Mouse (Mus musculus) limb, embryonic 14.5 days (tissue): Measurements from ENCODE around the gene G0s2. TPM values are rescaled to one million over a fixed set of nuclear protein-coding genes. Genes with fewer than 3 reads are reported as not detected.

Experiments used
- ATAC-seq: fragments of 200-750 bp; cut with Nextera tagmentation; 2 replicates; pipeline ENCODE4 v1.8.0; 2017; ENCODE audit warnings: low read depth, moderate number of reproducible peaks, moderate TSS enrichment; ENCODE audit not compliant: low FRiP score
- DNase-seq: peaks from one replicate; pipeline ENCODE4 v3.0.0-alpha.2; 2015; ENCODE audit warnings: low spot score
- H3K27ac ChIP-seq: fragments of 300-500 bp; sonication (generic); replicated peaks from 2 replicates; pipeline ENCODE4 v1.5.1; 2014; ENCODE audit warnings: low read depth, mild to moderate bottlenecking, low read length, moderate library complexity, mixed read lengths
- H3K27me3 ChIP-seq: fragments of 300-500 bp; sonication (generic); 2 replicates; pipeline ENCODE4 v1.6.1; 2014; ENCODE audit warnings: low read length, mixed read lengths; ENCODE audit not compliant: control insufficient read depth, insufficient read depth
- H3K36me3 ChIP-seq: fragments of 300-500 bp; sonication (generic); 2 replicates; pipeline ENCODE4 v1.6.1; 2014; ENCODE audit warnings: mild to moderate bottlenecking, low read length, moderate library complexity, mixed read lengths; ENCODE audit not compliant: control insufficient read depth, insufficient read depth
- H3K4me1 ChIP-seq: fragments of 300-500 bp; sonication (generic); 2 replicates; pipeline ENCODE4 v1.6.1; 2014; ENCODE audit warnings: antibody characterized with exemption, low read length, mixed read lengths; ENCODE audit not compliant: control insufficient read depth, insufficient read depth
- H3K4me2 ChIP-seq: fragments of 300-500 bp; sonication (generic); replicated peaks from 2 replicates; pipeline ENCODE4 v1.6.1; 2014; ENCODE audit warnings: low read depth, mild to moderate bottlenecking, low read length, moderate library complexity; ENCODE audit not compliant: severe bottlenecking
- H3K4me3 ChIP-seq: fragments of 300-500 bp; sonication (generic); replicated peaks from 2 replicates; pipeline ENCODE4 v1.5.1; 2014; ENCODE audit warnings: low read length
- H3K9ac ChIP-seq: fragments of 300-500 bp; sonication (generic); 2 replicates; pipeline ENCODE4 v1.6.1; 2014; ENCODE audit warnings: mild to moderate bottlenecking, low read depth, low read length, moderate library complexity; ENCODE audit not compliant: severe bottlenecking
- H3K9me3 ChIP-seq: fragments of 300-500 bp; sonication (generic); 2 replicates; pipeline ENCODE4 v1.6.1; 2016; ENCODE audit warnings: low read length; ENCODE audit not compliant: control insufficient read depth
- POLR2A ChIP-seq: fragments of 200-500 bp; IDR thresholded peaks from 2 replicates; pipeline ENCODE4 v1.8.0; 2012; ENCODE audit warnings: inconsistent platforms, mild to moderate bottlenecking, moderate library complexity, borderline replicate concordance; ENCODE audit not compliant: insufficient read depth, insufficient read length; ENCODE audit errors: extremely low read depth
- WGBS: fragments of 180-500 bp; shearing (Covaris S2); extraction: QIAGEN DNeasy Blood & Tissue Kit; methylation state at CpG from one replicate; pipeline ENCODE4 v1.1.7; 2014; 5-methylcytosine and 5-hydroxymethylcytosine counted together
- polyA plus RNA-seq, 2 experiments: library from polyadenylated mRNA; depleted of rRNA in 1 of 2; stranded (reverse) in 1 of 2; unstranded in 1 of 2; fragments of >200 nt; fragmentation: Nextera tagmentation in 1 of 2; extraction: Ambion mirVana in 1 of 2; gene quantifications; 2 replicates each; pipeline versions ENCODE4 v1.2.1 to v1.2.3; 2012 to 2014

The G0s2 gene
- polyA plus RNA-seq, 2 experiments, result 31.7 to 44.7 TPM

DNA sequence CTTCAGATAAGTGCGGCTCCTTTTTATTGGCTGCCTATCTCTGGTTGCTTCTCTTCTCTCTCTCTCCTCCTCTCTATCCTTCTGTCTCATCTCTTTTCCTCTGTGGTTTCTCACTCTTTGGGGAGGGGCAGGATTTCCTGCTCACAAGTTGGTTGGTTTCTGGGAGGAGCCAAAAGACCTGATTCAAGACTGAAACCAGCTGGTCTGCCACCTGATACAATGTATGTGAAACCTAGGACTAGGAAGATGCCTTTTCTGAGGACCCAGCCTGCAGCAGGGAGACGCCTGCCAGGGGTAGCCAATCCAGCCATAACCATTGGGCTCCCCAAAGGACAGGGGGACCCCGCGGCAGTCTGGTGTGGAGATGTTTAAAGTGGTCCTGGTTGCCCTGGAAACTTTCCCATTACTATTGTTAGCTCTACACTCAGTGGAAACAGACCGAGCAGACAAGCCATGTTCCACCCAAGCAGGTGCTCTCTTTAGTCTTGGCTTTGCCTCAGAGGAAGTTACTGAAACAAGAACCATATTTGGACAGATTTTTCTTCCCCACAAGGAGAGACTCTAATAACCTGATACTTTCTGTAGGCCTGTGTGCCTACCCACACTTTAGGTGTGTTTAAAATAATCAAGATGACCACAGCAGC is 8.9 kb downstream of the G0s2 start, which contains the start of gene Hsd11b1:
Hsd11b1 (minus strand) TSS at position 121 of the 644 bp plus-strand sequence.
- no peak within 1 kb of the TSS for H3K4me3 ChIP-seq
- WGBS, result 70% methylated on average over 5 of the region's 5 CpGs
- H3K4me1 ChIP-seq, result peaks cover 13% of the 10 kb centered on the region
- TF ChIP-seq POLR2A, result no peak
- DNase-seq, result peak; percentile 10
- no peaks in the 10 kb centered on the region for H3K36me3 ChIP-seq
- H3K9me3 ChIP-seq, result no peaks in the 10 kb centered on the region
- H3K4me2 ChIP-seq, result no peak within 1 kb of the TSS
- ATAC-seq, result no peak
- H3K27ac ChIP-seq, result no peak within 1 kb of the TSS
- H3K27me3 ChIP-seq, result no peaks in the 10 kb centered on the region
- H3K9ac ChIP-seq, result no peak within 1 kb of the TSS

- peaks cover 13% of the 10 kb centered on the region for H3K4me1 ChIP-seq
- H3K36me3 ChIP-seq, result no peaks in the 10 kb centered on the region
- H3K9ac ChIP-seq, result no peak overlapping the region
- TF ChIP-seq POLR2A, result no peak
- H3K27me3 ChIP-seq, result no peaks in the 10 kb centered on the region
- DNase-seq, result no peak
- H3K4me2 ChIP-seq, result no peak overlapping the region
- ATAC-seq, result no peak
- no peak overlapping the region for H3K4me3 ChIP-seq
- H3K27ac ChIP-seq, result no peak overlapping the region
- 69% methylated on average over 8 of the region's 8 CpGs for WGBS
- no peaks in the 10 kb centered on the region for H3K9me3 ChIP-seq
Observed at GRCm38 (mm10) chr1:193263026-193263907, 9.8 kb downstream of the G0s2 start.

DNA sequence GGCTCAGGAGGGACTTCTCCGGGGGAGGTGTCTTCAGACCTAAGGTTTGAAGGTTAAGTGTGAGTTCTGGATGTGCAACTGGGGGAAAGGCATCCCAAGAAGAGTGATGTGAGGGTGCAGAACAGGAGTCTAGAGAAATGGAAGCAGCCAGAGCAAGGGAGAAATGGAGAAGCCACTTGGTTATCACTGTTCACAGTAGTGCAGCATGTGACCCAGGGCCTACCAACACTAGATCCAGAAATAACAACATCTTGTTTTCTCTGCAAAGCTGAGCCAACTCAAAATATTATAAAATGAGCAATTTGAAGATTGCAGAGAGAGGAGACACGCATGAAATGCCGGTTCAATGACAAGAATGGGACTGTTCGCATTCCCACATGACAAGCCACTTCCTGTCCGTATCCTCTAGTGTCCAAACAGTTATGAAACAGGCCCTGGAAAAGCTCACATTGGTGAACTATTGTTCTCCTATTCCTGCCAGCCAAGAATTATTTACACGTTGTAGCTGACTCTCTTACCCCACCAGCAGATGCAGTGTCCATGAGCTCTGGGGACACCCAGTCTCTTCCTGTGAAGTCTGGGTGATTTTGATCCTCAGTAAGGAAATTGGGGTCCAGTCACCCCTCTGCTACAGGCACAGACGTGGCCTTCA is 11.0 kb downstream of the G0s2 start:
- DNase-seq, result no peak
- no peak for TF ChIP-seq POLR2A
- Histone ChIP-seq H3K36me3 (no peaks in the 10 kb centered on the region), H3K4me1 (peaks cover 13% of the 10 kb centered on the region), H3K9ac (no peak overlapping the region), H3K4me2 (no peak overlapping the region), H3K9me3 (no peaks in the 10 kb centered on the region), H3K4me3 (no peak overlapping the region), H3K27me3 (no peaks in the 10 kb centered on the region), H3K27ac (no peak overlapping the region)
- no peak for ATAC-seq
- 65% methylated on average over 7 of the region's 7 CpGs for WGBS

DNA sequence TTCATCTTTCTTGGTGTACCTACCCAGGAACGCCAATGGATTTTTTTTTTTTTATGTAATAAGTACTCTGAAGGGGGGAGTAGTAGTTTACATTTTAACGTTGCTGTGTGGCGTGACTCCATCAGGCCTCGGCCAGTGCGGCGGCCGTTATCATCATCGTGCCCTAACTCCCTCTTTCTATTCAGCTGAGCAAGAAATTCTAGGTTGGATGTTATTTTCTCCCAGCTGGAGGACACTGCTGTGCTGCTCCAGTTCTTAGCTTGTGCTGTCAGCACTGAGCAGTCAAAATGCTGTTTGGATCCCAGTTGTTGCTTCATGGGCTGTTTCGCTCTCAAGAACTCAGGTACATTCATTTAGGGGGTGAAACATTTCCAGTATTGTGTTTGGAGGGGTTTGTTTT is 13.5 kb downstream of the G0s2 start:
- no peak for TF ChIP-seq POLR2A
- Histone ChIP-seq H3K27me3 (no peaks in the 10 kb centered on the region), H3K4me1 (peaks cover 13% of the 10 kb centered on the region), H3K27ac (no peak overlapping the region), H3K4me3 (no peak overlapping the region), H3K9ac (no peak overlapping the region), H3K36me3 (no peaks in the 10 kb centered on the region), H3K4me2 (no peak overlapping the region), H3K9me3 (no peaks in the 10 kb centered on the region)
- ATAC-seq (no peak), DNase-seq (no peak)
- WGBS, result 88% methylated on average over 9 of the region's 9 CpGs

DNA sequence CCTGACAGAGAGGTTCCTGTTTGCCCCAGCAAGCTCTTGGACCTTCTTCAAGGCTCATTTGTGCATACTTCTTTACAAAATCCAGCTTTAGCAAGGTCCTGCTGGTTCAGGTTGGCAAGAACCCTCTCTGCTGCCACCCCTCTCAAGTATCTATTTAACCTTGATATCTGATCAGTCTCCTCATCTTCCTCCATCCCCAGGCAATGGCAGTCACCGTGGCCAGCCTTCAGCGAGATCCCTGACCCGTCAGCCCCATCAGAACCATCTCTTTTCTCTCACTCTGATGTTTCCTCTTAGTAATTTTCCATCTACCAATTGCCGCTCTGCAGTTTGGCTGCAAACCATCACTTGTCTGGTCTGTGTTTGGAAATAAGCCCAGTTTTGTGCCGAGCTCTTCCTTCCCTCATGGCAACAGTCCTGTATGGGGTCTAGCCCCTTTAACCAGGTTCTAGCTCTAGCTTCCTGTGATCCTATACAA is 16.4 kb downstream of the G0s2 start:
- WGBS, result 51% methylated on average over 5 of the region's 5 CpGs
- H3K9me3 ChIP-seq, result no peaks in the 10 kb centered on the region
- H3K4me1 ChIP-seq, result peaks cover 8% of the 10 kb centered on the region
- H3K9ac ChIP-seq, result no peak overlapping the region
- TF ChIP-seq POLR2A, result no peak
- ATAC-seq (no peak), DNase-seq (no peak)
- no peaks in the 10 kb centered on the region for H3K27me3 ChIP-seq
- no peaks in the 10 kb centered on the region for H3K36me3 ChIP-seq
- H3K4me3 ChIP-seq, result no peak overlapping the region
- no peak overlapping the region for H3K4me2 ChIP-seq
- no peak overlapping the region for H3K27ac ChIP-seq
